Mouse (Mus musculus): ENCODE measurements at regions not wholly inside any gene's neighbourhood (a gene's known extent, or its start where the extent isn't known, plus 50 kb on each side); places are given as distances from the start of the nearest gene placed in this dataset.
"Not testable (repeated sequence)": the region's sequence is repeated elsewhere in the genome, so short reads cannot be mapped to it uniquely, and the experiment has no call there.

- TF ChIP-seq CTCF (IDR thresholded peaks at IDR 0.05) = no peak
- DNase-seq (ENCODE audit: low read depth, low spot score) = no peak
- ChIA-PET CTCF (no interaction called here), POLR2A (interaction anchor here (0.6 kb wide), 1 partner anchor 47 kb away, joined by 4 read pairs; no protein-coding TSS in a partner anchor)
- in situ Hi-C loops (cut with MboI; ENCODE audit: low pct_unique_long_range_greater_than_20kb) = no loop called here
- no peaks in the 10 kb centered on the region for H3K27me3 ChIP-seq
- no peak for ATAC-seq
These were observed 467.8 kb upstream of the Il1rapl1 start for GRCm38 (mm10) chrX:88583265-88583664.

DNA sequence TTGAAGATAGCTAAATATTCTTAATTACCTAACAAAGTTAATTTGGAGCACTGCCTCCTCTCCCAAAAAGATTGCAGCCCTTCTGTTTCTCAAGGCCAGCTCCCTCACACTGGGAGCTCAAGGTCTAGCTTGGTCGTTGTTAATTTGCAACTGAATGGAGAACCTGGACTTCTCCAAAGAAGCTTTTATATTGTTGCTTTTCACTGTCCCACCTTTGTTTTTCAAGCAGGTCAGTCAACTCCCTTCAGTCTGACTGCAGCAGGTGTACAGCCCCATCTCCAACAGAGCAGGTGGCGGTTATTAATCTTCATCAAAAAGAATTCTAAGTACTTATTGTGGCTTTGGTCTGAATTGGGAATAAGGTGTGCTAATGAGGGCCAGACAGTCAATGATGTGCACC, 467.2 kb upstream of the Il1rapl1 start:
- ChIA-PET POLR2A (no interaction called here), CTCF (no interaction called here)
- DNase-seq (ENCODE audit: low read depth, low spot score) (no peak), ATAC-seq (no peak)
- TF ChIP-seq CTCF (IDR thresholded peaks at IDR 0.05) = no peak
- H3K27me3 ChIP-seq = no peaks in the 10 kb centered on the region
- in situ Hi-C loops (cut with MboI; ENCODE audit: low pct_unique_long_range_greater_than_20kb) = no loop called here

- ATAC-seq; POLR2A ChIA-PET; H3K27me3 ChIP-seq; DNase-seq (ENCODE audit: low read depth, low spot score); CTCF ChIA-PET; in situ Hi-C loops (cut with MboI; ENCODE audit: low pct_unique_long_range_greater_than_20kb): not testable (repeated sequence)
These were observed 464.6 kb upstream of the Il1rapl1 start for GRCm38 (mm10) chrX:88580056-88580455.
